Mouse (Mus musculus) right cerebral cortex, postnatal 14 days (tissue): ENCODE measurements around the gene Olfr959.

ENCODE experiments used
- DNase-seq: peaks from one replicate; pipeline ENCODE4 v3.0.0; 2022

Gene Olfr959

DNA sequence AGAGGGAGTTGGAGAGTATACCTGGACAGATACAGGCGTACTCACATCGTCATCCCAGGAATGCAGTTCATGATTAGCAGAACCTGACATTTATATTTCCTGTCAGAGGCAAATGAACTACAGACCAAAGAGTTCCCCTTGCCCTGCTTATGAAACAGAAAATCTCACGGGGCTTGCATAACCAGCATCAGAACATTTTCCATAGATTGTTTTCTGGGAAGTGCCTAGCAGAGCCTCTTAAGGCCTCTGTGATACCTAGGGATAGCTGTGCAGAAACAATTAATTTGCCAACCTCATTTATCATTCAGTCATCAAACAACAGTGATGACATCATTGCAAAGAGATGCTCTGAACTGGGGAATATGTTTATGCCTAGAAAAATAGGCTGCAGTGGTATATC, at the start of gene Olfr959:
TSS of gene Olfr959 (minus strand) at position 101 of the 400 bp plus-strand sequence.
- DNase-seq = no peak

DNA sequence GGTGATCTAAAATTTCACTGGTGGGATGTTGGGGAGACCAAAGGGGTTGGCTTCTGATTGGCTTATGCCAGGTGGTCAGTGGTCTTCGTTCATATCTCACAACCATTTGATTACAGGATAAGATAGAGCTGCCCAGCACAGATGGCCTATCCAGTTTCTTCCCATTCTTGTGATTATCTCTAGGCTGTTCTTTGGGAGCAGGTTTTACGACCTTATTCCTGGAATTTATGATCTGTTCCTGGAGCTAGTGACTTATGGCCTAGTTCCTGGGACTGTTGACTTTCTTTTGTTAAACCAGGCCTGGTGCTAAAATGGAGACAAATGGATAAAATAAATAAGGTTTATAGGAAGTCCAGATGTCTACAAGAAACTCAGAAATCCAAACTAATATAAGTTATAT, 49.3 kb upstream of the Olfr959 start:
- DNase-seq = no peak

DNA sequence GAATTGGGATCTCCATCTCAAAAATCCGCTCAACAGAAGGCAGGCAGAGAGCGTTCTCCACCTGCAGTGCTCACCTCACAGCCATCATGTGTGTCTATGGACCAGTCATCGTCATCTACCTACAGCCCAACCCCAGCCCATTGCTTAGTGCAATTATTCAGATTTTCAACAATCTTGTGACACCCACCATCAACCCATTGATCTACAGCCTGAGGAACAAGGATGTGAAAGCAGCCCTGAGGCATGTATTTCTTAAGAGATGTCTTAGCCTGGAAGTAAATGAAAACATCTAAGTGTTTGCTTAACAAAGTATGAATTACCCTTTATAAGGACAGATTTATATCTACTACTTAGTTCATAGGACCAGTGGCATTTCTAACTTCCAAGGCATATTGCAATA, 48.4 kb upstream of the Olfr959 start:
- DNase-seq = no peak

DNA sequence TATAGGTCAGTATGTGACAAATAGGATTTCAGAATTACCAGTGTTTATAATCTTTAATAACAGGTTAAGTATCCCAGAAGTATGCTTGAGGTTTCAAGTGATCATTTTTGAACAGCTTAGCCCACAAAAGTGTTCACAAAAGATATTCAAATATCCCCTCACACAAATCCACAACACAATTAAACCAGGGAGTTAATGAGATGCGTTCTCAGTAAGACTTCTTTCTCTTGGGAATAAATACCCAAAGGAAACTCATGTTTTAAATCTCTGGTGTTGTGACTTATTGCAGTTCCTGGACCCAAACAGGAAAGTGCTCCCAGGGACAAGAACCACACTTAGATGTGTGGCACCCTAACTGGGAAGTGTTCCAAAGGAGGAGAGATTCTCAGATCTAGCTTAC, 45.7 kb upstream of the Olfr959 start, which contains the start of gene Olfr960:
TSS of gene Olfr960 (plus strand) at position 301 of the 400 bp plus-strand sequence.
- no peak for DNase-seq

DNA sequence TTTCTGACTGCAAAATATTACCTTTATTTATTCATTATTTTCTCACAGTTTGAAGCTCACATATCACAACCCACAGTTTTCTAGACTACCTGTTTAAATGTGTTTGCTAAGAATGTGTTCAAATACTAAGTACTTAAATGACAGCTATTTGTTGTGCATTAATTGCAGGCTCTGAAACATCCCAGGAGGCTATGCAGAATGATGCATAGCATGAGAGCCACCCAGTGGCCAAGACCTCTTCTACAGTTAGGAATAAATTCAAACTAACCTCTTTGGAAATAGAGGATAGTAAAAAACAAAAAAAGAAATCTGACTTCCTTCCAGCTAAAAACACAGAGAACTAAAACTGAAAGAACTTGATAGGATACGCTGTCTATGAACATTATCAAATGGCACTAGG, 36.6 kb upstream of the Olfr959 start:
- peak; percentile 21 for DNase-seq

DNA sequence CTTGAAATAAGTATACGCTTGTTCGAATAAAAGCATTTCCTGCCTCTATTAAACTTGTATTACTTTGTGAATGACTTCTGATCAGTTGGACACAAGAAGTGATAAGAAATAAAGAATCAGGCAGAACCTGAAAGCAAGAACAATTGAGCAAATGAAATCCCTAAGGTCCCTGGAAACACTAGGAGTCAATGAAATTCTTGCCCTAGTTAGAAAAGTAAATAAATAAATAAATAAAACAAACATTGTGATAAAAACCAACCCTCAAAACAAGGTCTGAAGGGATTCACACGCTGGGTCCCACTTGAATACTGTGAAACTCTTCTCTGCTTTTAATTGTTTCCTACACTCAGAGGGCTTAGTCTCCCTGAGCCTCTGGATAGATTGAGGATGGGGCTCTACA, 35.0 kb upstream of the Olfr959 start, which contains the start of gene Olfr148:
TSS of gene Olfr148 (plus strand) at position 301 of the 400 bp plus-strand sequence.
- no peak for DNase-seq

DNA sequence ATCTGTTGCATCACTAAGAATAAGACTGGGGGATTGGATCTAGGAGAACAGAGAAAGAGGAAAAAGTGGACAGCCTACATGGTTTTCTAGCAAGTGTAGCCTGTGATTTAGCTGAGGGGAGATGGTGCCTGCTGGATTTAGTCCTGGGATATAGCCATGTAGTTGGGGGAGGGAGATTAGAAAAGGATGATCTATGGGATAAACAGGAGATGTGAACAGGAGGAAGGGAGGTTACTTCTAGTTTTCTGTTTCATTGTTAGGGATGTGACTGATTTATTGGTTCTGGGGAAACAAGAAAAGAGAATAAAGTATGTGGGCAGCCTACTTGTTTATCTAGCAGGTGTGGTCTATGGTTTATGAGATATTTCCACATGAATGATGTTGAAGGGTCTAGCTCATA, 33.1 kb upstream of the Olfr959 start:
- DNase-seq = no peak

DNA sequence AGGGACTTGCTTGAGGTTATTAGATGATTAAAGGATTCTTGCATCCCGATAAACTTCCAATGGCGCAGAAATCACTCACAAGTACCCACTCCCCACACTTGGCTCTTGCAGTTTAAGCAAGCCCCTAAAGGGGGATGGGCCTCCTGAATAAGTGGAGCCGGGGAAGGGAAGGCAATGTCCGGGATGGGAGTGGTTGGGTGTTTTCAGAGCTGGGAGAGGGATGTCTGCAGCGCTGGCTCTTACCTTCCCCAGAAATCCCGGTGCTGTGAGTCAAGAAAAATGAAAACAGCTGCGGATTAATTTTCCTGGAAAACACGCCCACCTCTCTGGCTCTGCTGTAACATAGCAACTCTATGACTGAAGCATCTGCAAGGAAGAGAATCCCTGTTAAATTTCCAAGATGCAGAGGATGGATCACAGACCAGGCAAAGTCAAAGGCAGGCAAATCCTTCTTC, 28.7 kb upstream of the Olfr959 start, which contains the start of gene AW551984:
TSS of gene AW551984 (minus strand) at position 405 of the 455 bp plus-strand sequence.
- DNase-seq = no peak

DNA sequence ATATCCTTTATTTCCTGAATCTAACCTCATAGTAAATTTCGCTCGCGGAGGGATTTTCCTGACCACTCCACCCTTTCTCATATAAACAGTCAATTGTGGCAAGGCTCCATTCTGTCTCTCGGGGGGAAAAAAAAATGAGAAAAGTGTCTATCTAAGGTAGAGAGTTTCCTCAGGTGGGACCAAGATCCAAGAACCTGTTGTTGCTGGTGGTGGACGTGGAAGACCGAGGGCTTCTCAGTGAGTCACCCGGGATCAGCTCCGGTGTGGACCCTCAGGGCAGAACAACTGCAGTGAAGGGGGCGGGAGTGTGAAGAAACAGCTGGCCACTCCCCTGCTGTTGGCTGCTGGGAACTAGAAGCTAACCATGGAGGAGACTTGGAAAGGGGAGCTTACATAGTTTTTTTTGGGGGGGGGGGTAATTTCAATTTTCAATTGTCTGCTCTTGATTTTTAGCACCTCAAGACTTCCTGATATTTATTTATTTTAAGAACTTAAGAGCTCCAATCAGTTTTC, 28.0 kb upstream of the Olfr959 start:
- DNase-seq = no peak

DNA sequence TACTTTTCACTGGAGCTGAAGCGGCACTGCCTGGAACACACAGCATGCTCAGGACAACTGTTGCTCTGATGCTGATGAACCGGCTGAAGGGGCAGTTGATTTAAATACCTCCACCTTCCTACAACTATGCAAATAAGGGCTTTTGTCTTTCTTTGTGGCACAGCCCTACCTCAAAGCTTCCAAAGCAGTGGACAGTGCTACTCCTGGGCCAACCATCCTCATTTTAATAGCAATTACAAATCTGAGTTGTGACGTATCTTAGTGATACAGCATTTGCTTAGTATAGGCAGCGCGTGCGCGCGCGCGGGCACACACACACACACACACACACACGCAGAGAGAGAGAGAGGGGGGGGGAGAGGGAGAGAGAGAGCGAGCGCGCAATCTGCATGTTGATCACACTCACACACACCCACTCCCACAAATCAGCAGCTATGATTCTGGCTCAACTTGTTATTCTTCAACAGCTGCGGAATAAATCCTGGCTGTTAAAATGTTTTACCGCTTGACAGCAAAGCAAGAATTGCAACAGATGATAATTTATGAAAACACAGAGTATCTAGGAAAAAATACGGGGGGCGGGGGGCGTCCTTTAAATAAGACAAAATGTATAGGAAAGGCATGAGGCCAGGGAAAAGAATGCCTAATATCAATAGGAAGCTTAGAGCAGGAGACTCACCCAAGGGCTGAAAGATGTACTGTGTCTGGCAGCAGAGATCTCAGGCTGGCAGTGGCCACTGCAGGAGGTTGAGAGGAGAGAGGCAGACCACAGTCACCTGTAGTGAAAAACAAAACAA, 27.4 kb upstream of the Olfr959 start:
- DNase-seq = peak; percentile 42

DNA sequence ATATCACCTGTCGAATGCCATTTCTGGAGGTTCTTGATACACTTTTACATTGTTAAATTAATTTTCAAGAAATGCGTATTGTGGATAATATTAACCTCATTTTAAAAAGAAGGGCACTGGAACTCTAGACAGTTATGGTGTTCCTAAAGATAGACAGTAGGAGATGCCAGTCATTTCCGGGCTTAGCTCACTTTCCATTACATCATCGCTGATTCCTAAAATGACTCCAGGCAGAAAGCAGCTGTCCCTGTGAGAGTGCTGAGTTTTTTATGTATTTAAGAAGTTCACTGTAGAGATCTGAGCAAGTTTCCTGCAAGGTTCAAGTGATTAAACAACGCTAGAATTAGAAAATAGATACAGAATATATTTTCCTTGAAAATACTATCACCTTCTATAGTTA, 1.7 kb upstream of the Olfr959 start:
- no peak for DNase-seq

DNA sequence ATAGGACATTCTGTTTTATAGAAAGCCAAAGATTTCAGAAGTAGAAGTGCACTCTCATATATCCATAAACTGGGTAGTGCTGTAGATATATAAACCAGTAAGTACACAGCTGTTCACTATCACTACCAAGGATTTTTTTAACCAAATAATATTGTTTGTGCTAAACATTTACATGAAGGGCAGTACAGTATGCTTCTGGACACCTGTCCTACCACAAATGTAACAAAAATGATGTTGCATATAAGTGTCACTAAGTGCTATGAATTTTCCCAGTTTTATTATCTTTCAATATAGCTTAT, 17.1 kb downstream of the Olfr959 start:
- no peak for DNase-seq

DNA sequence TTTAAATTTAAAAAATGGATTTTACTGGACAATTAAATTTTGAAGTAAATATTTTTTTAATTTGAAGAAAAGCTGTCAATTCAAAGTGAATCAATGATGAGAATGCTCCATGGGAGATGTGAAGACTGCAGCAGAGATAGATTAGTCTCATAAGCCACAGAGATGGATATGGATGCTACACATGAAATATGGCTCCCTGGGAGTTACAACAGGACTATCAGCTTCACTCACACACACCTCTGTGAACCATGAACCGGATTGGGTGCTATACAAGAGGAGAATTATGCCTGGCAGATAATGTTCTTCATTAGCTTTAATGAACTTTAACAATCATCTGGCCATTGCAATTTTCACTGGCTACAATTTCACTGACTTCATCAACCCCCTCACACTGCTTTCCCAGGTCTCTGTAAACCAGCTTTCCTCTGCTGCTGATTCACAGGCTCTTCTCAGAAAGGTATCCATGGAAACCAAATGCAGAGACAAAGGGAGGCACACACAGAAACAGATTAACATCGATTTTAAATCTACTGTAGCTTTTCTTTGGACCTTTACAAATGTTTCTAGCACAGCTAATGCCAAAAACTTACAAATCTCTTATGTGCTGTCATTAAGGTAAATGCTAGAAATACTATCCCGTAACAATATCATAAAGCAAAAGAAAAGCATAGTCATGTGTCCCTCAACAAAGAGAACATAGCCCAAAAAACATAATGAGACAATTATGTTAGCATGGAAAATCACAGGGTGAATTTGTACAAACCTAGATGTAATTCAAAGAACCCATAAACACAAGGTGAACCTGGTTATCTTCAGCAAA, 17.6 kb downstream of the Olfr959 start:
- no peak for DNase-seq

DNA sequence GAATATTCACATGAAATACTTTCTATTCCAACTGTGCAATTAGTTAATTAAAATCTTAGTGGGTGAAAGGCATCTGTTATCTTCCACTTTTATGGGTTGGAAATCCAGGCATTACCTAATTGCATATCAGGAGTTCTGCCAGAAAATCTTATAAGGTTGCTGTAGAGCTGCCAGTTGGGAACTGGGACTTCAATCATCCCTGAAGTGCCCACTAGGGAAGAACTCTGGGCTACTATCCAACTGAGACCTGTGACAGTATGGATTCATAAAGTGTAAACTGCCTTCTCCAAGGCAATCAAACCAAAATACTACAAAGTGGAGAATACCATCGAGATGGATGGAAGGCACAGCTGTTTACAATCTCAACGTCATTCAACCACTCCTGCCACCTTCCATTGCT, 21.4 kb downstream of the Olfr959 start, which contains the start of gene Olfr958:
TSS of gene Olfr958 (minus strand) at position 109 of the 400 bp plus-strand sequence.
- no peak for DNase-seq

DNA sequence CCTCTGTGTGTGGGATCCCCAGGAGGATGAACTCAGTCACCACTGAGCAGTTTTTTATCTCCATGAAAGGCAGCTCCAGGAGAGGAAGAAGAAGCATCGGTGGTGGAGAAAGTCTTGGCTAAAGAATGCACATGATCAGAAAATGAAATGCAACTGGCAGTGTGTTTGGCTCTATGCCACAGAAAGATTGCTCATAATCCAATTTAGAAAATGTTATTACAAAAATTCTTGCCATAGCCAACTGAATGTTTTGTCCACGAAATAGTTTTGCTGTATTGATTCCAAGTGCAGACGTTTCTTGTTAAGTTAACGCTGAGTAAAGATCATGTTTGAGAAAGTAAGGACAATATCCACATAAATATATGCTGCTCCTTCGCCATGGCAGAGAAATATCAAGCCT, 24.6 kb downstream of the Olfr959 start:
- no peak for DNase-seq

DNA sequence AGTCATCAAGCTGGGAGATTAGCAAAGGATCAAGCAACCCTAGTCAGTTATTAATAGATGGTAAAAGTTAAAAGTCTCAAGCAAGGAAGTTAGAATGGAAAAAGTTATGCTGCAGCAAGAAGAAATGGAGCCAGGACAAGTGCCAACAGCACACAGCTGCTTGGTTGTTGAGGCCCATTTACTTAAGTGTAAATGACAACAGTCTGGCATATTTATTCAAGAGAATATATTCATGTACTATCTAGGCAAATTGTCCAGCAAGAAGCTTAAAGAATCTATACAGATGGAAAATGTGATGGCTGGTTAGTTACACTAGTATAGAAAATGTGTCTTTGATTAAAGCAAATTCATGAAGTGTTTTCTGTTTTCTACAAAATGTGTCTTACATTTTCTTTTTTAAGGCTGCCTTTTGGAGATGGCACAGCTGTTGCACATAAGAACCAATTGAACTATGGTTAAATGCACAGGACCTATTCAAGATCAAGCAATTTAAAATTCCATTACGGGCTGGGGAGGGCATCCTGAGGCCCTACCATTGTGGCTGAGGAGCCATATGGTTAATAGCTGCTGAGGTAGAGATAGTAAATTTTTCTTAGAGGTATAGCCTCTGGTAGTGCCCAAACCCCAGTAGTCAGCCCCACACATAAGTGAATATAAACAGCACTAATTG, 51.6 kb downstream of the Olfr959 start:
- no peak for DNase-seq
